Mouse (Mus musculus): ENCODE data around the gene Fmnl2. TPM values are rescaled to one million over a fixed set of nuclear protein-coding genes. Genes with fewer than 3 reads are reported as not detected.

Fmnl2 gene
- total and polyA plus RNA-seq, 2 experiments = 0.94 to 4.4 TPM

- no peak for DNase-seq (ENCODE audit: extremely low read depth, low read depth, low spot score)
- WGBS = 86% methylated on average over 3 of the region's 3 CpGs
These were observed 165.3 kb downstream of the Fmnl2 start for GRCm38 (mm10) chr2:53022982-53023381.

DNA sequence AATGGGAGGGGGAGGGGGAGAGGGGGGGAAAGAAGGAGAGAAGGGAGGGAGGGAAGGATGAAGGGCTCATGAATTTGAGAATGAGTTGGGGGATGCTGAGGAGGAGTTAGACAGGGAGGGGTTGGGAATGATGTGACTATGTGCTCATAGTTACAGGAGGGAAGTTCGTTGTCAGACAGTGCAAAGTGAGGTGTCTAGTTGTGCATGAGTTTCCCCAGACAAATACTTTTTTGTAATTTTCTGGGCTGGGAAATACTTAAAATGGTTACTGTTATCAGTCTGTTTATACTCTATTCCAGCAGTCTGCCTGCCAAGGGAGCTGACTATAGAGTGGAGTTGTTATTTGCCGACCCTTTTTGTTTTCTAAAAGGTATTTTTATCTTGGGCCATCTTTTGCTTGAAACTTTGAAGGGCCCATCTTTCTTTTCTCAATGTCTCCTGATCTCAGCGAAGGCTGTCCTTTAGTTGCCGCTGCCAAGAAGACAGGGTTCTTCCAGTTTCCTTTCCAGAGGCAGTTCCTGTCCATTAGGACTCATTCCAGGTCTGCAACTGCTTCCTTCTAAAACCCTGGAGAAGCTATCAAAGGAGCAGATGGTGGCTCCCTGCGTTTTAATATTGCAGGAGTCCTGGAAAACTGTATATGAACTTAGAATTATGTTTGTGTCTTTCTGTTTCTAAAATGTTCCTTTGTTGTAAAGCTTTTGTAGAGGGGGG, 168.6 kb downstream of the Fmnl2 start:
- peak; percentile 20 for DNase-seq (ENCODE audit: extremely low read depth, low read depth, low spot score)
- no peak overlapping the region for H3K27ac ChIP-seq (replicated peaks; ENCODE audit: insufficient read depth, low read depth, low read length)
- TF ChIP-seq POLR2A (IDR thresholded peaks at IDR 0.05; ENCODE audit: extremely low read depth, insufficient read depth, low read length) (no peak), CTCF (IDR thresholded peaks at IDR 0.05; ENCODE audit: low read depth, low read length) (no peak)
- no peaks in the 10 kb centered on the region; the same call in 1 of the 2 replicates for H3K79me2 ChIP-seq (ENCODE audit: control insufficient read depth, insufficient read depth, low read length)
- H3K36me3 ChIP-seq (ENCODE audit: control insufficient read depth, insufficient read depth, low read length) = no peaks in the 10 kb centered on the region
- WGBS = 73% methylated on average over 5 of the region's 5 CpGs
- H3K27me3 ChIP-seq (ENCODE audit: control insufficient read depth, insufficient read depth, low read length) = no peaks in the 10 kb centered on the region
- H3K9ac ChIP-seq (ENCODE audit: low read depth, low read length) = no peak overlapping the region
- H3K4me3 ChIP-seq (ENCODE audit: insufficient read depth, low read depth, low read length) = no peak overlapping the region
- H3K4me1 ChIP-seq (ENCODE audit: control insufficient read depth, insufficient read depth, low read length) = peaks cover 2% of the 10 kb centered on the region; the same call in 1 of the 2 replicates

More at GRCm38 (mm10) chr2:53022982-53023381, 165.3 kb downstream of the Fmnl2 start:
- H3K4me1 ChIP-seq (ENCODE audit: control insufficient read depth, insufficient read depth, low read length) = peaks cover 2% of the 10 kb centered on the region; the same call in 1 of the 2 replicates
- no peak overlapping the region for H3K9ac ChIP-seq (ENCODE audit: low read depth, low read length)
- H3K4me3 ChIP-seq (ENCODE audit: insufficient read depth, low read depth, low read length) = no peak overlapping the region
- H3K36me3 ChIP-seq (ENCODE audit: control insufficient read depth, insufficient read depth, low read length) = no peaks in the 10 kb centered on the region
- H3K79me2 ChIP-seq (ENCODE audit: control insufficient read depth, insufficient read depth, low read length) = no peaks in the 10 kb centered on the region; the same call in 1 of the 2 replicates
- TF ChIP-seq CTCF (IDR thresholded peaks at IDR 0.05; ENCODE audit: low read depth, low read length) (no peak), POLR2A (IDR thresholded peaks at IDR 0.05; ENCODE audit: extremely low read depth, insufficient read depth, low read length) (no peak)
- H3K27ac ChIP-seq (replicated peaks; ENCODE audit: insufficient read depth, low read depth, low read length) = no peak overlapping the region
- H3K27me3 ChIP-seq (ENCODE audit: control insufficient read depth, insufficient read depth, low read length) = no peaks in the 10 kb centered on the region

- Histone ChIP-seq H3K9ac (ENCODE audit: low read depth, low read length) (no peak overlapping the region), H3K4me3 (ENCODE audit: insufficient read depth, low read depth, low read length) (no peak overlapping the region), H3K4me1 (ENCODE audit: control insufficient read depth, insufficient read depth, low read length) (peaks cover 2% of the 10 kb centered on the region; the same call in 1 of the 2 replicates), H3K27me3 (ENCODE audit: control insufficient read depth, insufficient read depth, low read length) (no peaks in the 10 kb centered on the region), H3K79me2 (ENCODE audit: control insufficient read depth, insufficient read depth, low read length) (no peaks in the 10 kb centered on the region), H3K36me3 (ENCODE audit: control insufficient read depth, insufficient read depth, low read length) (no peaks in the 10 kb centered on the region), H3K27ac (replicated peaks; ENCODE audit: insufficient read depth, low read depth, low read length) (no peak overlapping the region)
- WGBS = 79% methylated on average over 1 of the region's 1 CpGs
- no peak for TF ChIP-seq POLR2A (IDR thresholded peaks at IDR 0.05; ENCODE audit: extremely low read depth, insufficient read depth, low read length)
- no peak for TF ChIP-seq CTCF (IDR thresholded peaks at IDR 0.05; ENCODE audit: low read depth, low read length)
- DNase-seq (ENCODE audit: extremely low read depth, low read depth, low spot score) = peak; percentile 8
These were observed 171.2 kb downstream of the Fmnl2 start for GRCm38 (mm10) chr2:53028868-53029267.

- H3K27me3 ChIP-seq (ENCODE audit: control insufficient read depth, insufficient read depth, low read length) = no peaks in the 10 kb centered on the region
- peak; percentile 9 for DNase-seq (ENCODE audit: extremely low read depth, low read depth, low spot score)
- no peaks in the 10 kb centered on the region for H3K36me3 ChIP-seq (ENCODE audit: control insufficient read depth, insufficient read depth, low read length)
- TF ChIP-seq CTCF (IDR thresholded peaks at IDR 0.05; ENCODE audit: low read depth, low read length) (no peak), POLR2A (IDR thresholded peaks at IDR 0.05; ENCODE audit: extremely low read depth, insufficient read depth, low read length) (no peak)
- peaks cover 2% of the 10 kb centered on the region; the same call in 1 of the 2 replicates for H3K4me1 ChIP-seq (ENCODE audit: control insufficient read depth, insufficient read depth, low read length)
- no peak overlapping the region for H3K4me3 ChIP-seq (ENCODE audit: insufficient read depth, low read depth, low read length)
- 84% methylated on average over 7 of the region's 7 CpGs for WGBS
- H3K9ac ChIP-seq (ENCODE audit: low read depth, low read length) = no peak overlapping the region
- no peak overlapping the region for H3K27ac ChIP-seq (replicated peaks; ENCODE audit: insufficient read depth, low read depth, low read length)
- H3K79me2 ChIP-seq (ENCODE audit: control insufficient read depth, insufficient read depth, low read length) = no peaks in the 10 kb centered on the region
These were observed 172.2 kb downstream of the Fmnl2 start for GRCm38 (mm10) chr2:53029716-53030431.

DNA sequence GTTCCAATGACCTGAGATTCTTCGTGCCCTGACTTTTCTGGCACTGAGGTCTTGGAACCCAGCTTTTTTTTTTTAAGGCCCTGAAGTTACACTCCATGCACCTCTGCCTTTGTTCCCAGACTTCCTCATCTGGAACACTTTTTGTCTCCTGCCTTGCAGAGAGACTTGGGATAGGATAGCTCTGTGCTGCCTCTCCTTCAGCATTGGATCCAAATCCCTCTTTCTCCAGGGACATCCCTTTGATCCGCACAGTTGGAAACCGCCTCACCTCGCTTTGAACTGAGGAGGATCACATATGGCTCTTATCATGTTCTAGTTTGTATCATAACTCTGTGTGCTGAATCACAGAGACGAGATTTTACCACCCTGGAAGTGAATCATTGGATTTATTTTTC, 172.8 kb downstream of the Fmnl2 start:
- TF ChIP-seq POLR2A (IDR thresholded peaks at IDR 0.05; ENCODE audit: extremely low read depth, insufficient read depth, low read length) (no peak), CTCF (IDR thresholded peaks at IDR 0.05; ENCODE audit: low read depth, low read length) (no peak)
- DNase-seq (ENCODE audit: extremely low read depth, low read depth, low spot score) = no peak
- Histone ChIP-seq H3K36me3 (ENCODE audit: control insufficient read depth, insufficient read depth, low read length) (no peaks in the 10 kb centered on the region), H3K4me1 (ENCODE audit: control insufficient read depth, insufficient read depth, low read length) (peaks cover 2% of the 10 kb centered on the region; the same call in 1 of the 2 replicates), H3K79me2 (ENCODE audit: control insufficient read depth, insufficient read depth, low read length) (no peaks in the 10 kb centered on the region), H3K27me3 (ENCODE audit: control insufficient read depth, insufficient read depth, low read length) (no peaks in the 10 kb centered on the region), H3K27ac (replicated peaks; ENCODE audit: insufficient read depth, low read depth, low read length) (no peak overlapping the region), H3K4me3 (ENCODE audit: insufficient read depth, low read depth, low read length) (no peak overlapping the region), H3K9ac (ENCODE audit: low read depth, low read length) (no peak overlapping the region)
- 83% methylated on average over 5 of the region's 5 CpGs for WGBS

Data from liver, adult 2 months (tissue).